Mouse (Mus musculus) lung, adult 2 months (tissue): Measurements from ENCODE around the gene Ing1. TPM values are rescaled to one million over a fixed set of nuclear protein-coding genes. Genes with fewer than 3 reads are reported as not detected.

Experiments used
- DNase-seq: peaks from one replicate; pipeline ENCODE4 v3.0.0; 2022
- H3K4me1 ChIP-seq: fragments of 200-500 bp; 2 replicates; pipeline ENCODE4 v1.6.1; 2011; ENCODE audit warnings: low read length; ENCODE audit not compliant: control insufficient read depth, insufficient read depth
- H3K4me3 ChIP-seq: fragments of 200-500 bp; replicated peaks from 2 replicates; pipeline ENCODE3; 2011; ENCODE audit warnings: low read depth, mild to moderate bottlenecking, control low read depth, low read length; ENCODE audit errors: extremely low read depth
- CTCF ChIP-seq: fragments of 200-500 bp; IDR thresholded peaks from 2 replicates; pipeline ENCODE4 v1.5.1; 2011; ENCODE audit warnings: mild to moderate bottlenecking, low read length, control low read depth; ENCODE audit not compliant: insufficient read depth
- POLR2A ChIP-seq: fragments of 200-500 bp; IDR thresholded peaks from 2 replicates; pipeline ENCODE4 v1.6.1; 2011; ENCODE audit warnings: low read depth, mild to moderate bottlenecking, control low read depth, low read length, borderline replicate concordance; ENCODE audit errors: extremely low read depth
- WGBS: fragments of 180-500 bp; shearing (Covaris S2); methylation state at CpG from one replicate; pipeline ENCODE4 v1.1.7; 2018; 5-methylcytosine and 5-hydroxymethylcytosine counted together
- polyA plus RNA-seq: library from polyadenylated mRNA; depleted of rRNA; stranded (reverse); fragments of >200 nt; gene quantifications from 2 replicates; pipeline ENCODE4 v1.2.3, GENCODE M21; 2012; rRNA removed

The Ing1 gene
- 18.5 and 21.5 TPM in 2 replicates for polyA plus RNA-seq

GRCm38 (mm10) chr8:11554799-11555719 is at the start of gene Ing1:
Gene Ing1, plus strand, starts transcription at chr8:11555571.
- TF ChIP-seq CTCF (no peak), POLR2A (peak; percentile 76; the same call in 1 of the 2 replicates)
- 1% methylated on average over 52 of the region's 52 CpGs for WGBS
- Histone ChIP-seq H3K4me3 (peak within 1 kb of the TSS; percentile 90), H3K4me1 (peaks cover 8% of the 10 kb centered on the region)
- peak; percentile 94 for DNase-seq

DNA sequence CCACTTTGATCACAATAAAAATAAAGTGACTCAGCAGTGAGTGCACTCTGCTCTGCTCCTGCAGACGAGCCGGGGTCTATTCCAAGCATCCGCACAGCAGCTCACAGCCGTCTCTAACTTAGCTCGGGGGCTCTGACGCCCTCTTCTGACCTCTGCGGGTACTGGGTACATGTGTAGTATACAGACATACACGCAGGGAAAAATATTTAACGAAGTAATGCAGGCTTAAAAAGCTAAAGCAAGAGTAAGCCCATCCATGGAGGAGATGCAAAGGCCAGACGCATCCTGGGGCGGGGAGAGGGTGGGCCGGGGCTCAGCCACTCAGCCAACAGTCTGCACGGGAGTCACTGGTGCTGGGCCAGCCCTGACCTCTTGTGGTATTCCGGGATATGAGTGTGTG is 49.3 kb upstream of the Ing1 start:
- DNase-seq: no peak
- Histone ChIP-seq H3K4me1 (no peaks in the 10 kb centered on the region; the same call in 1 of the 2 replicates), H3K4me3 (no peak overlapping the region)
- WGBS: 81% methylated on average over 14 of the region's 14 CpGs
- TF ChIP-seq CTCF (no peak), POLR2A (no peak)

- H3K4me1 ChIP-seq: no peaks in the 10 kb centered on the region; the same call in 1 of the 2 replicates
- no peak overlapping the region for H3K4me3 ChIP-seq
- DNase-seq: peak; percentile 60
- 65% methylated on average over 6 of the region's 6 CpGs for WGBS
- TF ChIP-seq POLR2A (no peak), CTCF (peak; percentile 75)
These were observed 48.6 kb upstream of the Ing1 start for GRCm38 (mm10) chr8:11506802-11507201.

DNA sequence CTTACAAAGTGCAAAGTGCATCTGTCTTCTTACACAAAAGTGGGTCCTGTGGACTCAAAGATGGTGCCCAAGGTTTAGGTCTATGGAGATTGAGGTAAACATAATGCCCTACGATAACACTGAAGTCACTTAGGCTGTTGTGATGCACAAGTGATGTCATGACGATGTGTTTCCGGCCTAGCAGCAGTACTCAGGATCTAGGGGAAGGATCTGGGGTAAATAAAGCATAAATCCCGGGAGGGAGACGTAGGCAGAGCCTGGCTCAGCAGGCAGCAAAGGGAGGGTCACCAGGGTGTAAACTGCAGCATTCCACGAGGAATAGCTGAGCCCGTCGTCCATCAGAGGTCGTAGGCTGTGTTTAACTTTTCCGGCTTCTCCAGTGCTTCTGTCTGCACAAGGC is 46.5 kb upstream of the Ing1 start:
- no peak overlapping the region for H3K4me3 ChIP-seq
- no peak for TF ChIP-seq CTCF
- no peak for TF ChIP-seq POLR2A
- no peaks in the 10 kb centered on the region; the same call in 1 of the 2 replicates for H3K4me1 ChIP-seq
- 80% methylated on average over 10 of the region's 10 CpGs for WGBS
- no peak for DNase-seq

DNA sequence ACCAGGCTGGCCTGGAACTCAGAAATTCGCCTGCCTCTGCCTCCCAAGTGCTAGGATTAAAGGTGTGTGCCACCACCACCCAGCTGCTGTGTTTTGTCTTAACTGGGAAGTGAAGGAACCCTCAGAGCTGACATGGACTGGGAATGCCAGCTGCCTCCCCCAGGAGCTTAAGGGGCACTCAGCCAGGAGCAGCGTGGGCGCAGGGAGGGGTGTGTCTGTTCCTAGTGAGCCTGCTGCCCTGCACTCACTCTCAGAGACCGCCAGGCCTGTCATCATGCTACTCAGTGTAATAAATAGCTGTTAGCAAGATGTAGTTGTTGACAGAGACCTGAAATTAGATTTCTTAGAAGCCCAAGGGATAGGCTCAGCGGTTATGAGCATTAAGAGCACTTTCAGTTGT is 44.4 kb upstream of the Ing1 start:
- no peaks in the 10 kb centered on the region; the same call in 1 of the 2 replicates for H3K4me1 ChIP-seq
- no peak for TF ChIP-seq CTCF
- no peak for TF ChIP-seq POLR2A
- 80% methylated on average over 5 of the region's 5 CpGs for WGBS

GRCm38 (mm10) chr8:11512711-11513110 is 42.7 kb upstream of the Ing1 start:
- DNase-seq: no peak
- Histone ChIP-seq H3K4me3 (no peak overlapping the region), H3K4me1 (peaks cover 3% of the 10 kb centered on the region; the same call in 1 of the 2 replicates)
- 87% methylated on average over 9 of the region's 9 CpGs for WGBS
- TF ChIP-seq CTCF (no peak), POLR2A (no peak)

More for the DNA sequence above, 44.4 kb upstream of the Ing1 start:
- H3K4me3 ChIP-seq: no peak overlapping the region
- no peak for DNase-seq

GRCm38 (mm10) chr8:11513247-11513646 is 42.1 kb upstream of the Ing1 start:
- TF ChIP-seq CTCF (no peak), POLR2A (no peak)
- 88% methylated on average over 5 of the region's 5 CpGs for WGBS
- no peak for DNase-seq
- H3K4me3 ChIP-seq: no peak overlapping the region
- peaks cover 4% of the 10 kb centered on the region; the same call in 1 of the 2 replicates for H3K4me1 ChIP-seq

DNA sequence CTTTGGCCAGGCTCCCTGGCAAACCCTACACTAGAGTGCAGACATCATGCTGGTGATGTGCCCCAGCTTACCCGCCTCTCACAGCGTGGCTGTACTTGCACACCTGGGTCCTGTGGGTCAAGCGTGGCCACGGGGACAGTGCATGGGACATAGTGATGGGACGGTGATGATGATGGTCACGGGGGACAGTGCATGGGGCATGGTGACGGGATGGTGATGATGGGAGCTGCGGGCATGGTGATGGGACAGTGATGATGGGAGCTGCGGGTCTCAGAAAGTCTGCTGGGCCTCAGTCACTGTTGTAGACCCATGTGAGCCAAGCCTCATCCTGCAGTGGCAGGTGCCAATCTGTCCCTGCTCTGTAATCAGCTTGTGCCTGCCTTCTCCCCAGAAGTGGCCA is 39.1 kb upstream of the Ing1 start:
- 97% methylated on average over 9 of the region's 9 CpGs for WGBS
- TF ChIP-seq CTCF (no peak), POLR2A (no peak)
- H3K4me1 ChIP-seq: peaks cover 6% of the 10 kb centered on the region; the same call in 1 of the 2 replicates
- DNase-seq: no peak
- H3K4me3 ChIP-seq: no peak overlapping the region

- DNase-seq: peak; percentile 62
- 65% methylated on average over 16 of the region's 16 CpGs for WGBS
- peaks cover 9% of the 10 kb centered on the region; the same call in 1 of the 2 replicates for H3K4me1 ChIP-seq
- no peak for TF ChIP-seq POLR2A
- TF ChIP-seq CTCF: no peak
- peak overlapping the region; percentile 11 for H3K4me3 ChIP-seq
These were observed 37.9 kb upstream of the Ing1 start for GRCm38 (mm10) chr8:11517366-11518055.
